Mouse (Mus musculus) bone marrow macrophage, adult 2 months (primary cell): ENCODE measurements around the gene Igtp.

Source experiments
- CTCF ChIP-seq: IDR thresholded peaks from 2 replicates; pipeline ENCODE4 v1.5.1; 2012; ENCODE audit warnings: low read depth, mild to moderate bottlenecking, low read length, moderate library complexity
- POLR2A ChIP-seq: IDR thresholded peaks from 2 replicates; pipeline ENCODE4 v1.6.1; 2012; ENCODE audit warnings: mild to moderate bottlenecking, low read depth, low read length, borderline replicate concordance

- TF ChIP-seq CTCF (no peak), POLR2A (no peak)
Measured at GRCm38 (mm10) chr11:58189675-58190074, 9.7 kb upstream of the Igtp start.
